Mouse (Mus musculus) cerebellum, adult 11 months (tissue): Measurements from ENCODE around the gene Boll.

Source experiments
- DNase-seq: peaks from one replicate; pipeline ENCODE4 v3.0.0; 2022

Boll gene

GRCm38 (mm10) chr1:55201850-55202752 is 161.2 kb downstream of the Boll start:
- DNase-seq = no peak

- DNase-seq = no peak
Measured at GRCm38 (mm10) chr1:55198719-55199118, 164.6 kb downstream of the Boll start.
